Mouse (Mus musculus) megakaryocyte, embryonic 14.5 days (primary cell): ENCODE measurements around the gene Adap1. TPM values are rescaled to one million over a fixed set of nuclear protein-coding genes. Genes with fewer than 3 reads are reported as not detected.
A peak's percentile ranks its signal among the peaks of the same experiment; 100 is the strongest.

Source experiments
- H3K27me3 ChIP-seq: replicated peaks from 2 replicates; pipeline ENCODE3; 2012; ENCODE audit warnings: inconsistent platforms
- H3K36me3 ChIP-seq: replicated peaks from 2 replicates; pipeline ENCODE3; 2012; ENCODE audit warnings: low read length, inconsistent platforms, mixed read lengths
- H3K4me1 ChIP-seq: 2 replicates; pipeline ENCODE4 v1.6.1; 2012; ENCODE audit warnings: inconsistent platforms
- H3K4me3 ChIP-seq: replicated peaks from 2 replicates; pipeline ENCODE3; 2012; ENCODE audit warnings: moderate library complexity, mild to moderate bottlenecking, inconsistent platforms
- H3K9me3 ChIP-seq: 2 replicates; pipeline ENCODE4 v1.6.1; 2012; ENCODE audit warnings: inconsistent platforms
- FLI1 ChIP-seq: IDR thresholded peaks from 2 replicates; pipeline ENCODE4 v1.6.1; 2012; ENCODE audit warnings: low read length, inconsistent platforms, mixed read lengths
- GATA1 ChIP-seq: IDR thresholded peaks from 3 replicates; pipeline ENCODE4 v1.6.1; 2012; ENCODE audit warnings: mixed read lengths, low read length, inconsistent platforms, borderline replicate concordance
- polyA plus RNA-seq: library from polyadenylated mRNA; stranded (reverse); fragments of >175 nt; gene quantifications from 2 replicates; pipeline ENCODE4 v1.2.3, GENCODE M21; 2012; ENCODE audit warnings: low replicate concordance; ENCODE audit not compliant: insufficient read depth

Gene Adap1
- polyA plus RNA-seq, result 25.6 and 59.2 TPM in 2 replicates

- Histone ChIP-seq H3K4me3 (peak within 1 kb of the TSS; percentile 97), H3K4me1 (peaks cover 65% of the 10 kb centered on the region)
- TF ChIP-seq FLI1, result no peak
These were observed at the start of gene Adap1 for GRCm38 (mm10) chr5:139325395-139325966. Gene Adap1, minus strand, starts transcription at chr5:139325622.

GRCm38 (mm10) chr5:139374841-139375240, 49.4 kb upstream of the Adap1 start:
- no peaks in the 10 kb centered on the region for H3K9me3 ChIP-seq
- H3K4me1 ChIP-seq, result peaks cover 95% of the 10 kb centered on the region
- no peak for TF ChIP-seq GATA1
- TF ChIP-seq FLI1, result no peak
- no peaks in the 10 kb centered on the region for H3K27me3 ChIP-seq
- peak overlapping the region; percentile 62 for H3K4me3 ChIP-seq
- peaks cover 33% of the 10 kb centered on the region for H3K36me3 ChIP-seq

More at GRCm38 (mm10) chr5:139325395-139325966, at the start of gene Adap1:
- no peaks in the 10 kb centered on the region for H3K9me3 ChIP-seq
- peaks cover 9% of the 10 kb centered on the region for H3K27me3 ChIP-seq
- H3K36me3 ChIP-seq, result peaks cover 22% of the 10 kb centered on the region

- Histone ChIP-seq H3K36me3 (peaks cover 33% of the 10 kb centered on the region), H3K9me3 (no peaks in the 10 kb centered on the region), H3K4me1 (peaks cover 95% of the 10 kb centered on the region), H3K4me3 (peak overlapping the region; percentile 64), H3K27me3 (no peaks in the 10 kb centered on the region)
- TF ChIP-seq GATA1 (no peak), FLI1 (no peak)
These were observed 48.5 kb upstream of the Adap1 start for GRCm38 (mm10) chr5:139373889-139374444.

- Histone ChIP-seq H3K36me3 (peaks cover 40% of the 10 kb centered on the region), H3K9me3 (no peaks in the 10 kb centered on the region), H3K4me1 (peaks cover 95% of the 10 kb centered on the region), H3K4me3 (peak overlapping the region; percentile 93), H3K27me3 (no peaks in the 10 kb centered on the region)
- TF ChIP-seq FLI1, result no peak
- TF ChIP-seq GATA1, result no peak
These were observed 47.7 kb upstream of the Adap1 start for GRCm38 (mm10) chr5:139373126-139373525.

GRCm38 (mm10) chr5:139371631-139372401, 46.4 kb upstream of the Adap1 start:
- H3K27me3 ChIP-seq, result no peaks in the 10 kb centered on the region
- peak overlapping the region; percentile 93 for H3K4me3 ChIP-seq
- H3K36me3 ChIP-seq, result peaks cover 53% of the 10 kb centered on the region
- H3K9me3 ChIP-seq, result no peaks in the 10 kb centered on the region
- H3K4me1 ChIP-seq, result peaks cover 95% of the 10 kb centered on the region
- TF ChIP-seq GATA1 (no peak), FLI1 (no peak)

GRCm38 (mm10) chr5:139371118-139371517, 45.7 kb upstream of the Adap1 start:
- H3K9me3 ChIP-seq, result no peaks in the 10 kb centered on the region
- no peak for TF ChIP-seq GATA1
- TF ChIP-seq FLI1, result no peak
- peak overlapping the region; percentile 93 for H3K4me3 ChIP-seq
- H3K36me3 ChIP-seq, result peaks cover 55% of the 10 kb centered on the region
- no peaks in the 10 kb centered on the region for H3K27me3 ChIP-seq
- H3K4me1 ChIP-seq, result peaks cover 95% of the 10 kb centered on the region

GRCm38 (mm10) chr5:139370336-139370735, 44.9 kb upstream of the Adap1 start:
- TF ChIP-seq FLI1, result no peak
- TF ChIP-seq GATA1, result no peak
- Histone ChIP-seq H3K4me3 (peak overlapping the region; percentile 93), H3K9me3 (no peaks in the 10 kb centered on the region), H3K27me3 (no peaks in the 10 kb centered on the region), H3K4me1 (peaks cover 95% of the 10 kb centered on the region), H3K36me3 (peaks cover 55% of the 10 kb centered on the region)

GRCm38 (mm10) chr5:139368638-139369320, 43.4 kb upstream of the Adap1 start:
- Histone ChIP-seq H3K36me3 (peaks cover 53% of the 10 kb centered on the region), H3K9me3 (no peaks in the 10 kb centered on the region), H3K4me1 (peaks cover 95% of the 10 kb centered on the region), H3K4me3 (peak overlapping the region; percentile 69), H3K27me3 (no peaks in the 10 kb centered on the region)
- no peak for TF ChIP-seq GATA1
- no peak for TF ChIP-seq FLI1

- peaks cover 92% of the 10 kb centered on the region for H3K4me1 ChIP-seq
- H3K9me3 ChIP-seq, result no peaks in the 10 kb centered on the region
- peak overlapping the region; percentile 31 for H3K4me3 ChIP-seq
- H3K27me3 ChIP-seq, result no peaks in the 10 kb centered on the region
- H3K36me3 ChIP-seq, result peaks cover 60% of the 10 kb centered on the region
- TF ChIP-seq GATA1 (no peak), FLI1 (no peak)
These were observed 42.5 kb upstream of the Adap1 start for GRCm38 (mm10) chr5:139367884-139368458.
